In genomic region chrX:8074430-8075014, GRCm38 (mm10) we compare ENCODE assay signal across 8 mouse cellular contexts. TPM values are rescaled to one million over a fixed set of nuclear protein-coding genes. Genes with fewer than 3 reads are reported as not detected.
DNase-seq lines count a peak whose midpoint lies in the region; ATAC-seq lines count a peak whose summit lies in the region.

Suv39h1 (minus strand) TSS chrX:8074760.

- peak; percentile 98 for ATAC-seq in hindbrain, embryonic 12.5 days (ENCODE audit: low FRiP score)

- H3K4me1 ChIP-seq in hindbrain, embryonic 12.5 days, result no peaks in the 10 kb centered on the region

- H3K4me3 ChIP-seq in hindbrain, embryonic 12.5 days, result peak within 1 kb of the TSS; percentile 52

- H3K36me3 ChIP-seq in hindbrain, embryonic 12.5 days, result 0 out of 2 replicates have a peak, but pooled peaks cover 5% of the 10 kb centered on the region

- 26% methylated on average over 45 of the region's 46 CpGs for WGBS in hindbrain, embryonic 12.5 days

- H3K27me3 ChIP-seq in hindbrain, embryonic 12.5 days, result no peaks in the 10 kb centered on the region

- no peaks in the 10 kb centered on the region for H3K9me3 ChIP-seq in hindbrain, embryonic 12.5 days (replicated peaks)

- peak within 1 kb of the TSS; percentile 62 for H3K9ac ChIP-seq in hindbrain, embryonic 12.5 days

- peak within 1 kb of the TSS; percentile 84 for H3K27ac ChIP-seq in hindbrain, embryonic 12.5 days

- peak; percentile 96 for DNase-seq in NIH3T3 (ENCODE audit: low read depth)
- DNase-seq in cerebellum, postnatal 10 days, result peak; percentile 91 to 96
- DNase-seq in frontal cortex, postnatal 10 days (ENCODE audit: low spot score in 2 of 2), result peak; percentile 90 to 94
- DNase-seq in layer of hippocampus, postnatal 14 days (ENCODE audit: low spot score in 2 of 2), result peak; percentile 85 to 94
- DNase-seq in lung, postnatal 14 days, result peak; percentile 87
- DNase-seq in retina, adult 2 months (ENCODE audit: low read depth, low spot score), result peak; percentile 87
- peak; percentile 85 to 95 for DNase-seq in thymus, postnatal 36 days

- H3K4me2 ChIP-seq in hindbrain, embryonic 12.5 days (replicated peaks), result peak within 1 kb of the TSS; percentile 47

RNA-seq across cellular contexts. Expression of gene Suv39h1, which starts in this region (rescaled TPM):
- 58.6 and 60.2 TPM in 2 replicates for polyA plus RNA-seq in hindbrain, embryonic 12.5 days (2016; fragmentation: Nextera tagmentation; extraction: Ambion mirVana)
- 10 to 100 TPM; 25.0 to 28.2 TPM for total RNA-seq in layer of hippocampus, postnatal 14 days (2021)

Comparison
In these comparisons a context has a peak if more than half of its experiments do, and no peak if none do; other contexts are left out.
1. Peak in every context shown above with its lines: DNase-seq, ATAC-seq, H3K4me3 ChIP-seq and H3K27ac ChIP-seq.